Mouse (Mus musculus) G1E (cell line): ENCODE measurements around the gene Atp5e. TPM values are rescaled to one million over a fixed set of nuclear protein-coding genes. Genes with fewer than 3 reads are reported as not detected.
A peak's percentile ranks its signal among the peaks of the same experiment; 100 is the strongest.

Experiments used
- ATAC-seq: 2 replicates; pipeline ENCODE4 v1.8.0; 2016; ENCODE audit warnings: mild to moderate bottlenecking; ENCODE audit not compliant: insufficient number of reproducible peaks, poor library complexity, low FRiP score, severe bottlenecking; ENCODE audit errors: extremely low read depth
- DNase-seq: peaks from one replicate; pipeline ENCODE4 v3.0.0; 2012; ENCODE audit warnings: low spot score
- H3K27me3 ChIP-seq: 2 replicates; pipeline ENCODE4 v1.6.1; 2012; ENCODE audit warnings: mild to moderate bottlenecking, low read length, inconsistent platforms; ENCODE audit not compliant: insufficient read depth
- H3K36me3 ChIP-seq: replicated peaks from 2 replicates; pipeline ENCODE3; 2012; ENCODE audit warnings: mild to moderate bottlenecking, inconsistent platforms
- H3K4me1 ChIP-seq: 2 replicates; pipeline ENCODE4 v1.6.1; 2012; ENCODE audit warnings: low read depth, low read length, inconsistent platforms, mixed read lengths; ENCODE audit not compliant: insufficient read depth
- H3K4me3 ChIP-seq: 2 replicates; pipeline ENCODE4 v1.5.1; 2012; ENCODE audit warnings: low read depth, mild to moderate bottlenecking, inconsistent platforms, low read length, moderate library complexity, mixed read lengths
- H3K9me3 ChIP-seq: replicated peaks from 2 replicates; pipeline ENCODE4 v1.6.1; 2012; ENCODE audit warnings: inconsistent platforms
- CTCF ChIP-seq: IDR thresholded peaks from 2 replicates; pipeline ENCODE4 v1.5.1; 2012; ENCODE audit warnings: low read depth, low read length, inconsistent platforms, mixed read lengths
- GATA1 ChIP-seq: IDR thresholded peaks from 2 replicates; pipeline ENCODE4 v1.6.1; 2012; ENCODE audit warnings: borderline replicate concordance, low read length, inconsistent platforms, mixed read lengths
- GATA2 ChIP-seq: IDR thresholded peaks from 2 replicates; pipeline ENCODE4 v1.6.1; 2012; ENCODE audit warnings: low read depth, low read length, inconsistent platforms, borderline replicate concordance
- POLR2AphosphoS5 ChIP-seq: IDR thresholded peaks from 2 replicates; pipeline ENCODE4 v1.6.1; 2012; ENCODE audit warnings: low read depth, low read length, inconsistent platforms; ENCODE audit not compliant: insufficient replicate concordance
- TAL1 ChIP-seq: conservative IDR thresholded peaks from 2 replicates; pipeline ENCODE4 v1.6.1; 2012; ENCODE audit warnings: low read depth, low read length, inconsistent platforms, mixed read lengths
- polyA plus RNA-seq: library from polyadenylated mRNA; stranded (reverse); fragments of >175 nt; gene quantifications from 2 replicates; pipeline ENCODE4 v1.2.3, GENCODE M21; 2012
- total RNA-seq, 2 experiments: library from RNA; stranded (forward) in 1 of 2; stranded (reverse) in 1 of 2; fragments of 200-1000 nt in 1 of 2; fragments of >200 nt in 1 of 2; fragmentation: Nextera tagmentation in 1 of 2; gene quantifications; 2 replicates each; pipeline ENCODE4 v1.2.3; 2014 to 2017

The Atp5e gene
- total and polyA plus RNA-seq, 3 experiments: 3.1 to 38.8 (median 28.5) TPM

DNA sequence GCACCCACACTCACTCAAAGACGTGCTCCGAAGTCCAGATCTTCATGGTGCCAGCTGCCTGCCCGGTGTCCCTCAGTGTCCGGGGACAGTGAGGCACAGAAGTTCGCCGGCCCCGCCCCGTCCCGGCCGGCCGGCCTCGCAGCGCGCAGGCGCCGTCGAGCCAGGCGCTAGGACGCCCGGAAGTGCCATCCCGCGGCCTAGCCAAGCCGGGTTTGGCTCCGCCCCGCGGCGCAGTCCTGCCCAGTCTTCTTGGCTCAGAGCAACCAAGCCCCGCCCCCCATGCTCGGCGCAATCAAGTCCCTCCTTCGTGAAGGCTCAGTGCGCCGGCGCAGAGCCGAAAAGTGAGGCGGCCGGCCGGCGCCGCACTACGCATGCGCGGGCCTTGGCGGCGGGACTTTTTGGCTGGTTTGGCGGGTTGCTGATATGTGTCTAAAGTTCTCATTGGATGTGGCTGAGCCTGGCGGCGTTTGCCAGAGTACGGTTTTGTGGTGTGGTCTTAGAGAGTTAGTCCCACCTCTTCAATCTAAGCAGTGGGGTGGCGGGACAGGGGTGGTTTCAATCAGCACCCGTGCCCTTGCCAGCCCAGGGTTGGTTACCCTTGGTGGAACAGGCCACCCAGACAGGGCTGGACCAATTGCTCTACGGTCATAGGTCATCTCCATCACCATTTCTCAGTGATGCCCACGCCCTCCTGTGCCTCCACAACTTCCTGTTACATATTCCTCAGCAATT, 9.1 kb upstream of the Atp5e start, which contains the start of gene Prelid3b:
Prelid3b (minus strand) TSS at position 264 of the 732 bp plus-strand sequence.
- Histone ChIP-seq H3K27me3 (peaks cover 4% of the 10 kb centered on the region; the same call in 1 of the 2 replicates), H3K9me3 (no peaks in the 10 kb centered on the region), H3K4me3 (peak within 1 kb of the TSS; percentile 80), H3K36me3 (peaks cover 39% of the 10 kb centered on the region), H3K4me1 (peaks cover 54% of the 10 kb centered on the region)
- DNase-seq: peak; percentile 97
- ATAC-seq: peak; percentile 72
- TF ChIP-seq GATA2: no peak
- no peak for TF ChIP-seq POLR2AphosphoS5
- no peak for TF ChIP-seq GATA1
- TF ChIP-seq CTCF: no peak
- no peak for TF ChIP-seq TAL1

DNA sequence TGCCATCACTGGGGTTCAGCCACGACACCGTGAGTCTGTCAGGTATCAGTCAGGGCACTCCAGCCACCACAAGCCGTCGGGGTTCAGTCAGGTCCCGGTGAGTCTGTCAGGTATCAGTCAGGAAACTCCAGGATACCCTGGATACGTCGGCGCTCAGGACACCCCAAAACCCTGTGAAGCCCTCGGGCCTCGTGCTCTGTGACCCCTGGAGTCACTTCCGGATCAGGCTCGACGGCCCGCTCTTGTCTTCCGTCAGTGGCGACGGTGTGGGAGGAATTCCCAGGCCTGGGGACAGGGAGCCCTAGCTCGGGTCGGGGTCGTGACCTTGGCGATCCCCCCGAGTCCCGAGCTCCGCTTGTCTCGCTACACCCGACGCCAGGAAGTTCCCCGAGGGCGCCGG, 8.5 kb upstream of the Atp5e start:
- Histone ChIP-seq H3K27me3 (peaks cover 3% of the 10 kb centered on the region; the same call in 1 of the 2 replicates), H3K4me1 (peaks cover 55% of the 10 kb centered on the region), H3K36me3 (peaks cover 45% of the 10 kb centered on the region), H3K4me3 (peak overlapping the region; percentile 80), H3K9me3 (no peaks in the 10 kb centered on the region)
- ATAC-seq (no peak), DNase-seq (peak; percentile 38)
- no peak for TF ChIP-seq TAL1
- no peak for TF ChIP-seq POLR2AphosphoS5
- TF ChIP-seq GATA2: no peak
- no peak for TF ChIP-seq CTCF
- no peak for TF ChIP-seq GATA1

GRCm38 (mm10) chr2:174470786-174471405, 7.0 kb upstream of the Atp5e start:
- no peak for TF ChIP-seq TAL1
- TF ChIP-seq POLR2AphosphoS5: no peak
- TF ChIP-seq CTCF: no peak
- TF ChIP-seq GATA1: no peak
- no peak for TF ChIP-seq GATA2
- DNase-seq (no peak), ATAC-seq (no peak)
- peaks cover 63% of the 10 kb centered on the region for H3K4me1 ChIP-seq
- no peaks in the 10 kb centered on the region for H3K27me3 ChIP-seq
- no peaks in the 10 kb centered on the region for H3K9me3 ChIP-seq
- peaks cover 60% of the 10 kb centered on the region for H3K36me3 ChIP-seq
- H3K4me3 ChIP-seq: peak overlapping the region; percentile 62; the same call in 1 of the 2 replicates

- no peaks in the 10 kb centered on the region for H3K27me3 ChIP-seq
- DNase-seq: peak; percentile 74
- peak; percentile 77 for ATAC-seq
- peaks cover 65% of the 10 kb centered on the region for H3K36me3 ChIP-seq
- TF ChIP-seq POLR2AphosphoS5 (no peak), GATA1 (no peak), GATA2 (no peak), CTCF (no peak), TAL1 (peak; percentile 53)
- peak overlapping the region; percentile 40; the same call in 1 of the 2 replicates for H3K4me3 ChIP-seq
- no peaks in the 10 kb centered on the region for H3K9me3 ChIP-seq
- H3K4me1 ChIP-seq: peaks cover 66% of the 10 kb centered on the region
Observed at GRCm38 (mm10) chr2:174470333-174470732, 6.4 kb upstream of the Atp5e start.

- ATAC-seq: no peak
- H3K4me3 ChIP-seq: peak overlapping the region; percentile 79
- H3K36me3 ChIP-seq: peaks cover 92% of the 10 kb centered on the region
Observed at GRCm38 (mm10) chr2:174463370-174463769, 535 bp downstream of the Atp5e start.

DNA sequence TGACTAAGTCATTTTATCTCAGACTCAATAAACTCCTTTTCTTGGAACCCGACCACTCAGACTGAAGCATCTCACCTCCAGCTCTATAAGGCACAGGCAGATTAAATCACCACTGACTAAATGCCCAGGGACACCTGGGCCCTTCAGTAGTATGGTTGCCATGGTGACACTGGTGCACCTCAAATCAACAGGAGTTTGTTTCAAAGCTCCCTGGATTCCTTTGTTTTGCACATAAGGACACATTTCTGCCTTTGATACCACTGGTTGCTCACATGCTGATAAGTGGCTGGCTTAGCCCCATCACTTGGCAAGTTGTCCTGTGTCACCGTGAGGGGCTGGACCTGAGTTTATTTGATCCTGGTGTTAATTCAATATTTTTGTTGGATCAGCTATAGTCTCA, 4.5 kb downstream of the Atp5e start:
- ATAC-seq (no peak), DNase-seq (no peak)
- Histone ChIP-seq H3K9me3 (no peaks in the 10 kb centered on the region), H3K4me3 (no peak overlapping the region), H3K4me1 (peaks cover 33% of the 10 kb centered on the region), H3K36me3 (peaks cover 53% of the 10 kb centered on the region), H3K27me3 (peaks cover 5% of the 10 kb centered on the region)
- no peak for TF ChIP-seq CTCF
- no peak for TF ChIP-seq TAL1
- no peak for TF ChIP-seq GATA1
- TF ChIP-seq GATA2: no peak
- no peak for TF ChIP-seq POLR2AphosphoS5

More at GRCm38 (mm10) chr2:174463370-174463769, 535 bp downstream of the Atp5e start:
- no peaks in the 10 kb centered on the region for H3K9me3 ChIP-seq
- no peak for DNase-seq
- H3K4me1 ChIP-seq: peaks cover 51% of the 10 kb centered on the region
- no peaks in the 10 kb centered on the region for H3K27me3 ChIP-seq
- TF ChIP-seq GATA2 (no peak), TAL1 (no peak), POLR2AphosphoS5 (0 out of 2 replicates have a peak, but pooled peaks have one; percentile 69), GATA1 (no peak)
